Mouse (Mus musculus) layer of hippocampus, adult 9-10 months (tissue): ENCODE measurements at regions not wholly inside any gene's neighbourhood (a gene's known extent, or its start where the extent isn't known, plus 50 kb on each side); places are given as distances from the start of the nearest gene placed in this dataset.

Experiments used
- DNase-seq: peaks from one replicate; pipeline ENCODE4 v3.0.0; 2022; ENCODE audit warnings: low spot score

DNA sequence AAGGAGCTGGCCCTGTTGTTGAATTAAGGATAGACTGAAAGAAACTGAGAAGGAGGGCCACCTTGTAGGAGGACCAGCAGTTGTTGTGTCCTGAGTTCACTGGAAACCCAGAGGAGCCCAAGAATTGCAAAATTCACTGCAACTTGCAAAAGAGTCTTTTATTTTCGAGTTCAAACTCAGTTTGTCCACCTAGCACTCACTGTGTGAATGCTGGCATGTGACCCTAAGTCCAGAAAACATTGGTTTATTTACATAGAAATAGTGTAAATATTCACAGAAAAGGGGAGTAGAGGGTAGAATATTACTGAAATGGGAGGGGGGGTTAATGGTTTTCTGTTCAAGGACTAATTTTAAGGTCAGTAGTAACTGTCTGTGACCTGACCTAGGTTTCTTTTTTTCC lies 394.7 kb downstream of the 4933405O20Rik start:
- DNase-seq = no peak

DNA sequence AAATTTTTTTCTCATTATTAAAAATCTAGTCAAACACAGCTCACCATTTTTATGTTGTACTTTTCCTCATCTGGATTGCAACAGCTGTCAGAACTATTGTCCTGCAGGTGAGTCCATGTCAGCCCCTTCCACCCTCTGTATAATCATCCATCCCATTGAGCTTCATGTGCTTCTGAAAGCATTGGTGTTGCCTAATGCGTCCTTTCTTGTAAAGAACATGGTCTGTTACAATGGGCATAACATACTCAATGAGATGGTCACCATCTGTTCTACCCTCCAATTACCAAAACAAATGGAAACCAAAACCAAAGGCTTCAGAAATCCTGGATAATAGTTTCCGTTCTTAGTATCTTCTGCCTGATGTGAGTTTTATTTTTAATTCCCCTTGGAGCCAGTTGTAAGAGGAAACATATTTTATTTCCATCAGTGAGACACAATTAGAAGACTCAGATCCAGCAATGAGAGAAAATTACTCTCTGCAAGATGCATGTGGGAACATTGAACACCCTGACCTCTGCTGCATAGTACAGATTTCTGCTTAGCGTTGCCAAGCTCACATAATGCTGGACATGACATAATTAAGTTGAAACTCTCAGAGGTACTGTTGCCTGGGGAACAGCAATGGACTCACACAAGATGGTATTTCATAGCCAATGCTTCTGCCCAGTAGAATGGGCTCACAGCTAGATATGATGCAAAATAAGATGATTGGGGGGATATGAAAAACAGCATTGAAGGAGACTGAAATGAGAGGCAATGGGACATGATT lies 443.1 kb downstream of the 4933405O20Rik start:
- DNase-seq = no peak

DNA sequence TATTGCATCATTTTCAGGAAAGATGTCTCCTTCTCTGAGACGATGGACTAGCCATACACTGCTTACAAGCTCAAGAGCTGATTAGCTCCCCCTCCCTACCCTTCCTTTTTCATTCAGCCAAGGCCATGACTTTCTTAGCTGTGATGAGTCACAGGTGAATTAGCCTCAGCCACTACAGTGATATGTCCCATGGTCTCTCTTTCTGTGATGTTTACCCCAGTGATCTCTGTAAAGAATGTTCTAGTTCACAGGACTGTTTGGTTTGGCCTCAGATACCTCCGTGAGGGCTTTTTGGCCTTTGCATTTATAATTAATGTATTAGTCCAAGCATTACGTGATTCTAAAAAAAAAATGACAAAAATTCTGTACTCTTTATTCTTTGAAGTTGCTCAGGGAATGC lies 452.5 kb downstream of the 4933405O20Rik start:
- DNase-seq = no peak

DNA sequence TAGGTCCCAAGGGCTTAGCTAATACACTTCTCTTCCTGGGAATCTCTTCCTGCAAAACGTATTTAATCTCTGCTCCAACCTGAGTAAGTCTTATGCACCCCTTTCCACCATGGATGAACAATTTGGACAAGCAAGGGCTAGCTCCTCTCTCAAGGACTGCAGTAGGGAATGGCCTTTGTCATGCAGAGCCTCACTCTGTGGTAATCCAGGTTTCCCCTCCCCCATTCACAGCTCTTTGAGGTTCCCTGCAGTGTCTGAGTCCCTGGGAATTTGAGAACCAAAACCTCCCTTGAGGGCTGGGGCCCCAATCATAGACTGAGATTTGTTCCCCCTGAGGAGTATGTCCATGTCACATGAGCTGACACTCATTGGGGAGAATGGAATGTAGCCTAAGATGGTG lies 442.5 kb upstream of the Ano5 start:
- DNase-seq = no peak

DNA sequence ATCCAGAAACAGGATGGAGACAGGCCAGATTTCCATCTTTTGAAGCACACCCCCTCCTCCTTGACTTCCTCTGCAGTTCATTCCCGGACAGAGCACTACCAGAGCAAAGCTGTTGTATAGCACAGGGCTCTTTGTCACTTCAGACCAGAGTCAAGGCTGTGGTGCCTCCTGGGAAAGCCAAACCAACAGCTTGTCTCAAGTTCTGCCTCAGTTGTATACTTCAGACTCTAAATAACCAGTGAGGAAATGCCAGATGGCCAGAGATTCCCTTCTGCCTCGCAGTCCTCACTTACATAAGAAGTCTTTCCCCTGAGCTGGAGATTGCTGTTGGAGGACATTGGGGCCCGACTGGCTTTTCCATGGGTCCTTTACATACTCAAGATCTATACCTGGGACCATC lies 417.1 kb upstream of the Ano5 start:
- DNase-seq = peak; percentile 6

DNA sequence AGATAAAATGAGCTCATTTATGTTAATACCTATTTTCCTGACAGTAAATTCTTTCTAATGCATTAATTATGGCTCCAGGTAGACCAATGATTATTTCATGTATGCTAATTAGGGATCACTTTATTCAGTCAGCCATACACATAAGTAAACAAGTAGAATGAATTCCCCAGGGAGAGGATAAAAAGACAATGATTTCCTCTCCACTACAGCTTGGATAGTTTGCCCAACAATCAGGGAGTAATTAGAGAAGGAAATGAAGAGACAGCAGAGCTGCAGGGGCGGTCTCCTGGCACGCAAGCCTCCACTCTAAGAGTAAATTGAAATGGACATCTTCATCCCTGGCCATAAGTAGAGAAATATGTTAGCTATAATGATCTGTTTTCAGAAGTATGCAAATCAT lies 409.7 kb upstream of the Ano5 start:
- no peak for DNase-seq

DNA sequence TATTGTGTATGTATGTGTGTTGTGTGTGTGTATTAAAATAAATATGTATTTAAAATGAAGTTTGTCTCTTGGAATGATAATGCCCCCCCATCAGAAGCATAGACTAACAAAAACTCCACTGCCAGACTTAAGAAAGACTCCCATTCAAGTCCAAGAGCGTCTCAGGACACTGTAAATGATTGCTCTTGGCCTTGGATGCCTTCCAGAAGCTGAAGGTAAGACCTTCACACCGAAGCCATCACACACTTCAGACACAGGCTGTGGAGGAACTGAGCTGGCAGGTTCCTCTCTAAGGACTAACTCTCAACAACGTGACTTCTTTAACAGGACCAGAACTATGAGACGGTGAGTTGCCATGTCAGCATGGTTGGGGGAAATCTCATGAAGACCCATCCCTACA lies 370.0 kb upstream of the Ano5 start:
- no peak for DNase-seq

DNA sequence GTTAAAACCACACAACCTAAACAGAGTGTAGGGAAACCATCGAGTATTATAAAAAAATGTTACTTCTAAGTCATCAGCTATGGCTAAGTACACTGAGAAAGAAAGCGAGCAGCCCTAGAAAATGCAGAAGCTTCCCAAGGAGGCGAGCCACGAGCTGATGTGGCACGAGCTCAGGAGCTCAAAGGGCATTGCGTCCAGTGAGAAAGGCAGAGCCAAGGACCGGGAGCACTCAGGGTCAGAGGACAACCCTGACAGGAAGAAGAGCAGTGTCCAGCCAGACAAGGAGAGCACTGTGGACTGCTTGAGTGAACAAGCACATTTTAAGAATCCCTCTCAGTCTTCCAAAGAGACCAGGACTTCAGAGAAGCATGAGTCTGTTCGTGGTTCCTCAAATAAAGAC lies 335.6 kb upstream of the Ano5 start:
- DNase-seq = no peak

DNA sequence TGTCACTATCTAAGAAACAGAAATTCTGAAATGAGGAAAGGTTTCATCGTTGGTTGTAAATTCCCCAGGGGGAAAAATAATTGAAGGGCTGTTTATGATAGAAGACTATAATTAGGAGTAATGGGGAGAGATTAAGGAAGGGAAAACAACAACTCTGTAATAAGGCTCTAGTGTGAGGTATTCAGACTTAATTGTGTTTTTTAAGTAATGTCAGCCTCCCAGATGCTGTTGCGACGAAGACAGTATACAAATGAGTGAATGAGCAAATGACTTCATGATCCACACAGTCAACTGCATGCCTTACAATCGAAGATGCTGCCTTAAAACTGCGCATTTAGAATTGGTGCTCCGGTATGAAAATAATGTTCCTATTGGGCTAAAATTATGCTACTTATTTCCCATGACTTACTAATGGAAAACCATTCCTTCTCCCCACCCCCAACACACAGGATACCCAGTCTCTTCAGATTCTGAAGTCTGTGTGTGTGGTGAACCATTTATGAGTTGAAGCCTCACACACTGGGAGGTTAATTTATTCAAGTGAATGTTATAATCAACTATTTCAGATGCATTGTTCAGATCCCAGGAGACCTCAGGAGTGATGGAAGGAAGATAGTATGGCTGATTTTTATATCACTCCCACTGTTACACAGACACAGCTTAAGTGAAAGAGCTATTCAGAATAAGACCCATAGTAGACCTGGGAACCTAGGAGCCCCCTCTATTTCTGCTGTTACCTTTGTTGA lies 295.2 kb upstream of the Ano5 start:
- DNase-seq = no peak

DNA sequence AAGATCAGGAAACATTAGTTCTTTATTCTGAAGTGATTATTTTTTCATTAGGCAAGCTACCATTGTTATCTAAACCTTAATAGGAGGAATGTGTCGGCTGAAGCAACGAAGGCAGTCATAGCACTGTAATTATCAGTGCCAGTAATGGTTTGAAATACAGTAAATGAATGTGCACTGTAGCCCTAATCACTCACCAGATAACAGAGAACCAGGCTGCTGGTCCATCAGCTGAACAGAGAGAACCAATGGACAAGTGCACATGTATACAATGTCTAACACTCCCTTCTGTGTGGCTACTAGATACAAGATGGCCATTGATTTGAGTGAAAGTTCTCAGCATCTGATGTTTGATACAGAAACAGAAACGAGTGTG lies 294.6 kb upstream of the Ano5 start:
- DNase-seq = no peak

DNA sequence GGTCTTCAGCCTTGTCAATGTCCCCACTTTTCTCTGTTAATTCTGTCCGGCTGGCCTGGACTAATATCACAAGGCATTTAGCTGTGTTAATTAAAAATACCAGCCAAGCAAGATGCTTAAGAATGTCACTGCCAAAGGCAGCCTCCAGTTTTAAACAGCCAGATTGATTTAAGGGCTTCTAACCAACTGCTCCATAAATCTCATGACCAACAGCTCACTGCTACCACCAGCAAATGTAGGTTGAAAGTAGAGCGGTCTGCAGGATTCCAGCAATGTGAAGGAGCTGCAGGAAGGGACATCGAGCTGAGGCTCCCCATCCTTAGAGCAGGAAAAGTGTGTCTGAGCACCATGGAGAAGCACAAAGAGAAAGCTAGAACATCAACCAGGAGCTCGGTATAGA lies 289.5 kb upstream of the Ano5 start:
- DNase-seq = no peak

DNA sequence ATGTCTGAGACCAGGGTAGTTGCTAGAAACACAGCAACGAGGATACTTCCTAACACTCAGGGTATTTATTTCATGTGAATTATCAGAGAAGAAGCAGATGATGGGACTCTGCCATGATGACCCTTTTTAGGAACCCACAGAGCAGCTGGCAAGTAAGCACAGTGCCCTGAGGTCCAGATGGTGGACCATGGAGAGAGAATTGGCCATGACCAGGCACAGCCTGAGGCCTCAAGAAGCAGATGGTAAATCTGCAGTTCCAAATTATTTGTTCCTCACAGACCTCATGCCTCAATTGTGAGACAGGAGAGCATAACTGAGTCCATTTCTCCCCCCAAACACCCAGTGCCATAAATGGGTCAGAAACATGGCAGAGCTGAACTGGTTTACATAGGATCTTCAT lies 289.0 kb upstream of the Ano5 start:
- no peak for DNase-seq

DNA sequence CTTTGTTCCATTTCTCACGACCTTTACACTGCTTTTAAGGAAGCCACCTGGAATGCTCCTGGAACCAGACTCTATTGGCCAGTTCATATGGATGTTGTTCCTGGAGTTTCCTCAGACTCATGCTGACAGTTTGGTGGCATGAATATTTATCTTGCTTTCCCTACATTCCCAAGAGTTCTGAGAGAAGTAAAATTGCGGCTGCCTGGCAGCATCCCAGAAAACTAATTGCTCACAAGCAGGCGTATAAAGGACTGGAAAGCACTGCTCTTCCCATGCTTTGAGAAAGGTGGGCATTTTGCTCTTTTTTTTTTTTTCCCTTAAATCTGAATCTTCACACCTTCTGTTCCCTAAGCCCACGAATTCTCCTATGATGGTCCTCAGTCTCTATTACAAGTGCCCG lies 283.7 kb upstream of the Ano5 start:
- DNase-seq = no peak

DNA sequence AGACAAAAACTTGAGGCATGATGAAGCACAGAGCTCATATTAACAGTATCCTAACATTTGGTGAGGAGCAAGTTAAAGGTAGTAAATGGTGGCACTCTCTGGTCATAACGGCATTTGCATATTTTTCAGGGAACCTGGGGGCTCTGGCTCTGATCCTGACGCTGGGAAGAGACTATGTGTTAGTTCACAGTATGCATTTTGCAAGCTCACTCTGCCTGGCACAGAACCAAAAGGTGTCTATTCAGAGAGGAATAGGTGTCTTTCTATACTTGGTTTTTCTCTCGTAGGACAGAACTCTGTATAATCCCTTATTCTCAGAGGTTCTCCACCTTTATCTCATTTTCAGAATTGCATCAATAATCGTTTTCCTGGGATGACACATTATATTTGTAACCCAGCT lies 276.2 kb upstream of the Ano5 start:
- no peak for DNase-seq

DNA sequence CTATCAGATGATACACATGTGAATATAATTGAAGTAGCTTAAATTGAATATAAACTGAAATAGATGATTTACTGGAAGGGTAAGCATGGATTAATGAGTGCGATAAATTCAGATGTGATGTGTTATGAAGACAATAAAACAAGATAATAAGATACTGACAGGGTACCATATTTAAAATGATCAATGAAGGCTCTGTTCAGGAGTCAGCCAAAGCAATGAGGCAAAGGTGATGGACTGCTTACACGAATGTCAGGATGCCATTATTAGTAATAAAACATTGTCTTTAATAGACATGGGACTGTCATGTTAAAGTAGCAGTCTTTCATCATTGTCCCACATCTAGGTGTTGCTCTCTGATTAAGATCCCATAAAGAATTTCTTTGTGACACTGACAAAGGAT lies 263.1 kb upstream of the Ano5 start:
- DNase-seq = no peak

DNA sequence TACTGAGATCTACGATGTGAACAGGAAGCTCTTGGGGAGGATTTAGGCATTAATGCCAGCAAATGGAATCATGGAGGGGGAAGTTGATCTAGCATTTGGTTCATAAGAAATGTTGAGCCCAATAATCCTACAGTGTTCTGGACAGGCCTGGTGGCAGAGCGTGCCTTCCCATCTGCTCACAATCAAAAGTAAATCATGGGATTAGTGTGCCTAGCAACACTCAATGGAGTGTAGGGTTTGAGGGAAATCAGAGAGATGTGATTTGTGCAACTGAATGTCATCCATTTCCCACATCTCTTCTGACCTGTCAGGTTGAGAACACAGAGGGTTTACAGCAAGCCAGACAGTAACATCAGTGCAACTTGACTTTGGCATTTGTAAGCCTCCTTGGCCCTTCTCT lies 256.4 kb upstream of the Ano5 start:
- no peak for DNase-seq

DNA sequence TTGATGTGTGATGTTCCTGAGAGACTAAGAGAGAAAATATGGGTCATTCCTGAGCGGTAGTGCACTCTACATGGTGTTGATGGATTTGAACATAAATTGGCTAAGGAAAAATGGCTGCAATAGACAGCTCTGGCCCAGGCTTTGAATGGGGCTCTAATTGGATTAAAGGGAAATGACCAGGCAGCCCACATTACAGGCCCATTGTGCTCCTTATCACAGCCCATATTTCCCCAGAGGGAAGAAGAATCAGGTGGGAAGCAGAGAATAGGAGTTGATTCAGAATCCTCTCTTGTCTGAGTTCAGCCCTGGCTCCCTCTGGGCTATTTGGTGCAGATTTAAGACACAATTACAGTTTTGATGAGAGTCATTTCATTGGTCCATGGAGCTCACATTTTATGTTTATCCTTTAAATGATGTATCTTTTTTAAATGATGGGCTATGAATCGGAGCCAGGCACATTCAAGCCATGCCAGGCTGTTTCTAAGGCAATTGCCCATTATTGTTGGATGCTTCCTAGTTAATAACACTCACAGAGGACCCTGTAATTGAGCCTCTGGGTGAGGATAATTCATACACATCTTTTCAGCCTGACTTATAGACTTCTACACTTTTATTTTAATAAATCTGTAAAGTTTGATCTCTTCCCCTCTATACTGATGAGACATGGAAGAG lies 251.5 kb upstream of the Ano5 start:
- DNase-seq = no peak

DNA sequence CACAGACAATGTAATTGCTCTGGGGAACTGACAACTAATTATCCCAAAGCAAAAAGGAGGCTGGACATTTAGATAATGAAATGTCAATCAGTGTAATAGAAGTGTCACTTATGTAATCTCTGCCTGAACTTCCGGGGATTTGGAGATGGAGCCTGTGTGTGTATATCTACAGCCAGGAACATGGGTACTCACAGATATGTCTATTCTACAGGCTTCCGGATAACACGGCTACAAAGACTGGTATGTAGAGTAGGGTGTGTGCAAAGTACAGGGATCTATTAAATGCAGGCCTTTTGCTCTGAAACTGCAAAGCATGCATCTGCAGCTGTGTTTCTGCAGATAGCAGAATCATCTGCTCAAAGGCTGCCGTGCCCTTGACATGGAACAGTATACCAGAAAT lies 246.7 kb upstream of the Ano5 start:
- DNase-seq = no peak

DNA sequence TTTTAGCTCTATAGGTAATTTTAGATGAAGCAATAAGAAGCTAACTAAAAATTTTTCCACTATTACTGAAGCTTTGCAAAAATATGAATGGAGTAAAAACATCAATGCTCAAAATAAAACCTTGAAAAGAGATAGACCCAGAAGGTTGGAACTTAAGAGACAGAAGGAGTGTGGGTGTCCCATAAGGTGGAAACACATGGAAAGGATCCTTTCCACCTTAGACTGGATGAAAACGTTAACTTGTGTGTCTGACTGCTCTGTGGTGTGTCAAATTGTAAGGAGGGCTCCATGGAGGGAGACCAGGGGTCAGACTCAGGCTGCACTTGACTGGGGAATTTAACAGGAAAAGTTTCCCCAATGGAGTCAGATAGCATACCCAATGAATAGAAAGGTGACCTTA lies 244.9 kb upstream of the Ano5 start:
- DNase-seq = peak; percentile 21

DNA sequence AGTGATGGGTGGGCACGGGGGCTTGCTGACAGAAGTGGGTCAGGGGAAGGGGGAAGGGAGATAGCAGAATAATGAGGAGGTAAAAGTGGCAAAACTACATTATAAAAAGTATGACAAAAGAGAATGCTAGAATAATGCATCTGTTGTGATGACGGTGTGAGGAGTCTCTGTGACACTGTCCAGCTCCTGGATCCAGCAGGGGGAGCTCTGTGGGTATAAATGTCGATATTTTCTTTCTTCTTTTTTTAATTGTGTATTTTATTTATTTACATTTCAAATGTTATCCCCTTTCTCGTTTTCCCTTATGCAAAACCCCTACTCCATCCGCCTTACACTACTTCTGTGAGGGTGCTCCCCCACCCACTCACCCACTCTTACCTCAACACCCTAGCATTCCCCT lies 243.9 kb upstream of the Ano5 start:
- no peak for DNase-seq

DNA sequence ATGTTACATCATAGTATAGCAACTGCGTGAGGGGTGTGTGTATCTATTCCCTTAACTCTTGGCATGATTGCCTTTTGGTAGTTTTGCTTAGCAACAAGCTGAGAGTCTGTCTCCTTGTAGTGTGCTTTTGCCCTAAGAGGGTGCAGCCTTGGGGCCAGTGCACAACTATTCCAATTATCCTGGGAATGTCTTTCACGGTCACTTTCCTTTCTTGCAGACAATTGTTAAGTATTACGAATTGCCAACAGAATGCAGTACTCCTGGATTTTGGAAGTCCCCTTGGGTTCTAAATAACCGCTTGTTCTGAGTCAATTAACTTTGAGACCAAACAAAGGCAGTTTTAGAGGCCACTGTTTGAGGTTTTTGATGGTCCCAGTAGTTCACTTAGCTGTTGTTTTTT lies 242.1 kb upstream of the Ano5 start:
- DNase-seq = no peak

DNA sequence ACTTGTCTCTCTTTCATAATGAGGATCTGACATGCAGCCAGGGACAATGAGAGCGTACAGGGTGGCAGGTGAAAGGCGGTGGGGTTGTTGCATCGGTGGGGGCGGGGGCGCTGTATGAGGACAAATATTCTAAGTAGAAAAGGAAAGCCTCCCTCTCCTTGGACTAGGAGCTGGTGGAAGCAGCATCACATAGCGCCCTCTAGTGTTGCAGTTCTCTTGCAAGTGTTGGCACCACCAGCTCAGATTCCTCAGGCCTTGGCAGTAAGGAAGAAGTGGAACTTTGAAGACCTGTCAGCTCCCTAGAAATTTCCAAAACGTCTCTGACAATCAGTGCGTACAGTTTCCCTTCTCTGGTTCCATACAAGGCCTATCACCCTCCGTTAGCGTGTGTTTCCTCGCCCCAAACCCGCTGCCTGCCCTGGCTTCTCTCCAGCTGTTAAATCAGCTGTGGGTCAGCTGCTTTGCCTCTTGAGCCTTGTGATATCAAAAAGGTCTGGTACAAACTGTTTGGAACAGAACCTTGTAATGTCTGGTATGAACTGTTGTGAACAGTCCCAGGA lies 240.2 kb upstream of the Ano5 start:
- peak; percentile 31 for DNase-seq

DNA sequence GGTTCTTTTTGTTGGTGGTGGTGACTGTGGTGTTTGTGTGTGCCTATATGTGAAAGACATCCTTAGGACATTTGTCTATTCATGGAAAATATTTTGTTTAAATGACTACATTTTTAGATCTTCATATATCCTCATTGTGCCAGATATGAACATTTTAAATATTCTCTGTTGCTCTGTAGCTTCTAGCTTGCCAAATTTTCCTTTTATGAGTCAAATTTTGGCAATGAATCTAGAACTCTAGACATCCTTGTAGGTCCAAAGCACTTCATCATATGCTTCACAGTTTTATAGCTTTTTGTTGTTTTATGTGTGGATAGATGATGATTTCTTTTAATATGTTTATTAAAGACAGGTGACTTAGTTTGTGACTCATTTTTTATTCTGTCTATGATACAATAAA lies 229.4 kb upstream of the Ano5 start:
- no peak for DNase-seq
